Mouse (Mus musculus) G1E (cell line): ENCODE measurements around the gene Il11. TPM values are rescaled to one million over a fixed set of nuclear protein-coding genes. Genes with fewer than 3 reads are reported as not detected.

ENCODE experiments used
- ATAC-seq: 2 replicates; pipeline ENCODE4 v1.8.0; 2016; ENCODE audit warnings: mild to moderate bottlenecking; ENCODE audit not compliant: insufficient number of reproducible peaks, poor library complexity, low FRiP score, severe bottlenecking; ENCODE audit errors: extremely low read depth
- DNase-seq: peaks from one replicate; pipeline ENCODE4 v3.0.0; 2012; ENCODE audit warnings: low spot score
- H3K27me3 ChIP-seq: 2 replicates; pipeline ENCODE4 v1.6.1; 2012; ENCODE audit warnings: mild to moderate bottlenecking, low read length, inconsistent platforms; ENCODE audit not compliant: insufficient read depth
- H3K36me3 ChIP-seq: replicated peaks from 2 replicates; pipeline ENCODE3; 2012; ENCODE audit warnings: mild to moderate bottlenecking, inconsistent platforms
- H3K4me1 ChIP-seq: 2 replicates; pipeline ENCODE4 v1.6.1; 2012; ENCODE audit warnings: low read depth, low read length, inconsistent platforms, mixed read lengths; ENCODE audit not compliant: insufficient read depth
- H3K4me3 ChIP-seq: 2 replicates; pipeline ENCODE4 v1.5.1; 2012; ENCODE audit warnings: low read depth, mild to moderate bottlenecking, inconsistent platforms, low read length, moderate library complexity, mixed read lengths
- H3K9me3 ChIP-seq: replicated peaks from 2 replicates; pipeline ENCODE4 v1.6.1; 2012; ENCODE audit warnings: inconsistent platforms
- CTCF ChIP-seq: IDR thresholded peaks from 2 replicates; pipeline ENCODE4 v1.5.1; 2012; ENCODE audit warnings: low read depth, low read length, inconsistent platforms, mixed read lengths
- GATA1 ChIP-seq: IDR thresholded peaks from 2 replicates; pipeline ENCODE4 v1.6.1; 2012; ENCODE audit warnings: borderline replicate concordance, low read length, inconsistent platforms, mixed read lengths
- GATA2 ChIP-seq: IDR thresholded peaks from 2 replicates; pipeline ENCODE4 v1.6.1; 2012; ENCODE audit warnings: low read depth, low read length, inconsistent platforms, borderline replicate concordance
- POLR2AphosphoS5 ChIP-seq: IDR thresholded peaks from 2 replicates; pipeline ENCODE4 v1.6.1; 2012; ENCODE audit warnings: low read depth, low read length, inconsistent platforms; ENCODE audit not compliant: insufficient replicate concordance
- TAL1 ChIP-seq: conservative IDR thresholded peaks from 2 replicates; pipeline ENCODE4 v1.6.1; 2012; ENCODE audit warnings: low read depth, low read length, inconsistent platforms, mixed read lengths
- polyA plus RNA-seq: library from polyadenylated mRNA; stranded (reverse); fragments of >175 nt; gene quantifications from 2 replicates; pipeline ENCODE4 v1.2.3, GENCODE M21; 2012
- total RNA-seq, 2 experiments: library from RNA; stranded (forward) in 1 of 2; stranded (reverse) in 1 of 2; fragments of 200-1000 nt in 1 of 2; fragments of >200 nt in 1 of 2; fragmentation: Nextera tagmentation in 1 of 2; gene quantifications; 2 replicates each; pipeline ENCODE4 v1.2.3; 2014 to 2017

Il11 gene
- total and polyA plus RNA-seq, 3 experiments, result 0.13 TPM; not detected in 2

DNA sequence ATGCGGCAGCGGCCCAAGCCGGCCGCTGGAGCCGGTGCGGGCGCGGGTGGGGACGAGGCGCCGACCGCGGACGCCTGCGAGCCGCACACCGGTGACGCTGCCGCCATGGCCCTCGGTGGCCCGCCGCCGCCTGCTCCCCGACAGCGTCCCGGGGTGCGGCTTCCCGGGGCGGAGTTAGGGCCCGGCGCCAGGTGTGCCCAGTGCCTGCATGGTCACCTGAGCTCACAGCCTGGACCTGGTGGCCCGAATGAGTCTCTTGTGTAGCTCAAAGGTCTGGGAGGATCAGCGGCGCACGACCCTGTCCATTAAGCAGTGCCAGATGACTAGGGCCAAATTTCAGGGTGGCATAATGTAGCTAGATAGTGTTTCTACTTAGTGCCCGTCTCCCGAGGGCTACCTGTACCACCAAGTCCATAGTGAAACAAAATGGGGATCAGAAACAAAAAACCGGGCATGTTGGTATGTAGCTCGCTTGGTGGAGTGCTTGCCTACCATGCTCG is 6.8 kb upstream of the Il11 start, which contains the start of gene Tmem238:
TSS of gene Tmem238 (minus strand) at position 221 of the 500 bp plus-strand sequence.
- H3K9me3 ChIP-seq, result no peaks in the 10 kb centered on the region
- no peaks in the 10 kb centered on the region for H3K27me3 ChIP-seq
- peaks cover 46% of the 10 kb centered on the region for H3K36me3 ChIP-seq
- TF ChIP-seq GATA2, result no peak
- TF ChIP-seq GATA1, result no peak
- TF ChIP-seq CTCF, result no peak
- no peak for TF ChIP-seq POLR2AphosphoS5
- no peak for TF ChIP-seq TAL1
- peak within 1 kb of the TSS; percentile 83 for H3K4me3 ChIP-seq
- no peak for ATAC-seq
- peak; percentile 57 for DNase-seq
- H3K4me1 ChIP-seq, result peaks cover 60% of the 10 kb centered on the region

DNA sequence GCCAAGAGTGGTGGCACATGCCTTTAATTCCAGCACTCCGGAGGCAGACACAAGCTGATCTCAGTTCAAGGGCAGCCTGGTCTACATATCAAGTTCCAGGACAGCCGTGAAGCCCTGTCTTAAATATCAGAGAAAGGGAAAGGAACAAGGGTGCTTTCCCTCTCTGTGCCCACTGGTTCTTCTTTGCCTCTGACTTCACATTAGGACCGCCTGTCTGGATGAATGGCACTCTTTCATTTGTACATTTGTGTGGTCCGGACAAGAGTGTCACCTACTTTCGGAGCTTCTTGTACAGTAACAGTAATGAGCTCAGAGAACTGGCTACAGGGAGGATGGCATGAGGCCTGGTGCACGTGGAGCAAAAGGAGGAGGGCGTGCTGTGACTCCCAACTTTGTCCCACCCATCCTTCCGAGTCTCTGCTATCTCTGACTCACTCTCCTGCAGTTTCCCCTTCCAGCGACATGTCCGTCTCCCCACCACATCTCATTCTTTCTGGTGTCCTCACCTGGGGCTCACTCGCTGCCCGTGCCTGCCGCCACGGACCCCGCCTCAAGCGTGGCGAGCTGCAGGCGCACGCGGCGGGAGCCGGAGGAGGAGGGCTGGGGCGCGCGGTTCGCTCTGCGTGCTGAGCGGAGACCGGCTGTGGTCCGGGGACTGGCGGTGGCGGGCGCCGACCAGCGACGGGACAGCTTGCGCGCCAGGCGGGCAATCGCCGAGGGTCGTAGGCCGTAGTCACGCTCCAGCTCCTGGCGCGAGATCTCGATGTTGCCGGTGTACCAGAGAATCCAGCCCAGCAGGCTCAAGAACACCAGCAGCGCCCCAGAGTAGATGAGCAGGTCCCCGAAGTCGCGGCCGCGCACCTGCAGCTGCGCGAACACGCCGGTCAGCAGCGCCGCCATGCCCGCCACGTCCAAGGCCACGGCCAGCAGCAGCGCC is 6.1 kb upstream of the Il11 start:
- H3K9me3 ChIP-seq, result no peaks in the 10 kb centered on the region
- H3K4me3 ChIP-seq, result peak overlapping the region; percentile 83
- DNase-seq, result peak; percentile 78
- H3K36me3 ChIP-seq, result peaks cover 46% of the 10 kb centered on the region
- ATAC-seq, result peak; percentile 30; the same call in 1 of the 2 replicates
- no peaks in the 10 kb centered on the region for H3K27me3 ChIP-seq
- TF ChIP-seq GATA2 (no peak), POLR2AphosphoS5 (0 out of 2 replicates have a peak, but pooled peaks have one; percentile 30)
- H3K4me1 ChIP-seq, result peaks cover 60% of the 10 kb centered on the region

DNA sequence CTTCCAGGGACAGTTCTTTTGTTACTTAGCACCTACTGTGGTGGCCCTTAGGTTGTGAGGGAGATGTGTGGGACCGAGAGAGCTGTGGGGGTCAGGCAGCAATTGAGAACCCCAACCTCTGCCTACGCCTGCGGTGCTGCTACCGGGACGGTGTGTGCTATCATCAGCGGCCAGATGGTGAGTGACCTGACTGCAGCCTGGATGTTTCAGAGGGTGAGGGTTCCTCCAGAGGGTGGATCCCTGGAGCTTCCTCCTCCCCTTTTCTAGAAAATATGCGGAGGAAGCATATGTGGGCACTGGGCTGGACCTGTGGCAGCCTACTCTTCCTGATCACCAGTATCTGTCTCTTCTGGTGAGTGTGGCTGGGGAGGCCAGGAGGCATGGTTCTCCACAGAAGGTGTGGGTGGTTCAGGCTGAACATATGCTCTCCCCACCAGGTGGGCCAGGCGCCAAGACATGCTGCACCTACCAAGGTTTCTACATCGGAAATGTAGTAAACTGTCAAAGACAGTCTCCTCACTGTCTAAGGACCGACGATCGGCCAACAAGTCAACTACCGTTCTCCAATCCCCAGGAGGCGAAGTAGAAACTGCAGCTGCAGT is 1.1 kb upstream of the Il11 start:
- Histone ChIP-seq H3K9me3 (no peaks in the 10 kb centered on the region), H3K4me3 (peak overlapping the region; percentile 37; the same call in 1 of the 2 replicates), H3K27me3 (0 out of 2 replicates have a peak, but pooled peaks cover under 1% of the 10 kb centered on the region), H3K36me3 (peaks cover 48% of the 10 kb centered on the region), H3K4me1 (peaks cover 90% of the 10 kb centered on the region)
- ATAC-seq (peak; percentile 70), DNase-seq (peak; percentile 74)
- no peak for TF ChIP-seq GATA2
- TF ChIP-seq POLR2AphosphoS5, result no peak
- TF ChIP-seq TAL1, result peak; percentile 64; the same call in 1 of the 2 replicates

DNA sequence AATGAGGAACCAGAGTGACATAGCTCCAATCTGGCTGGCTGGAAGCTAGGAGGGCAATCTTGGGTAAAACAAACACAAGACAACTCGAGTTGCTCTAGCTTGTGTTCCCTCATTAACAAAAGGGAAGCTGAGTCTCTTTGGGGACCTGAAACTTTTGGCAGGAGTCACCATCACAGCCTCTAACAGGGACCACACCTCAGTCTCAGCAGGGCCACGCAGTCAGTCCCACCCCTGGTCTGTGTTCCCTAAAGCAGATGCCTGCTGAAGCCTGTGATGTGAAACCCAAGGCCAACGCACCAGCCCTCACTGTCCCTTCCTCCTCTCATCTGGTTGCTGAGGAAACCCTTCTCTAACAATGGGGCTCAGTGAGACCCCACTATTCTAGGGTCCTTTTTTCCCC is 529 bp downstream of the Il11 start:
- H3K4me1 ChIP-seq, result peaks cover 88% of the 10 kb centered on the region
- ATAC-seq (no peak), DNase-seq (no peak)
- peaks cover 14% of the 10 kb centered on the region for H3K27me3 ChIP-seq
- TF ChIP-seq POLR2AphosphoS5, result no peak
- TF ChIP-seq GATA1, result no peak
- no peak for TF ChIP-seq TAL1
- TF ChIP-seq CTCF, result no peak
- no peak for TF ChIP-seq GATA2
- H3K36me3 ChIP-seq, result peaks cover 41% of the 10 kb centered on the region
- H3K9me3 ChIP-seq, result no peaks in the 10 kb centered on the region
- H3K4me3 ChIP-seq, result no peak overlapping the region

DNA sequence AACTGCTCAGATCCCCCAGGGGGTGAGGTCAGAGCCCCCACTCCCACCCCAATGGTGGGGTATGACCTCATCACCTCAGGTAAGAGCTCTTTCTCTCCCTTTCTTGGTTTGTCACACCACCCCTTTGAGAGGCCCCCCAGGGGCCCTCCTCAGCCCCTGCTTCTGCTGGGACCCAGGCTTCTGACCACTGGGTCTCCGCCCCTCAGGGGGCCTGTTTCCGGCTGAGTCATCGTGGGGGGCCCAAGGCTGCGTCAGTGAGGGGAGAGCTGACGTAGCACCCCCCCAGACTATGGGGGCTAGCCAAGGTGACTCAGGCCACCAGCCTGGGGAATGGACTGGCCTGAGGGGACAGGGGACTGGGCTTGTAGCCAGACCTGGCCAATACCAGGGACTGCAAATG is 2.7 kb downstream of the Il11 start:
- TF ChIP-seq CTCF (no peak), POLR2AphosphoS5 (no peak), GATA2 (no peak), TAL1 (no peak), GATA1 (no peak)
- peaks cover 20% of the 10 kb centered on the region for H3K36me3 ChIP-seq
- peaks cover 35% of the 10 kb centered on the region for H3K27me3 ChIP-seq
- no peak for ATAC-seq
- H3K4me3 ChIP-seq, result peak overlapping the region; percentile 2; the same call in 1 of the 2 replicates
- no peak for DNase-seq
- H3K4me1 ChIP-seq, result peaks cover 78% of the 10 kb centered on the region
- H3K9me3 ChIP-seq, result no peaks in the 10 kb centered on the region
